Mouse (Mus musculus): ENCODE results near the gene Kif6. TPM values are rescaled to one million over a fixed set of nuclear protein-coding genes. Genes with fewer than 3 reads are reported as not detected.

Gene Kif6
- total RNA-seq, 2 experiments from 2014 or later, result 1.4 to 2.2 TPM

DNA sequence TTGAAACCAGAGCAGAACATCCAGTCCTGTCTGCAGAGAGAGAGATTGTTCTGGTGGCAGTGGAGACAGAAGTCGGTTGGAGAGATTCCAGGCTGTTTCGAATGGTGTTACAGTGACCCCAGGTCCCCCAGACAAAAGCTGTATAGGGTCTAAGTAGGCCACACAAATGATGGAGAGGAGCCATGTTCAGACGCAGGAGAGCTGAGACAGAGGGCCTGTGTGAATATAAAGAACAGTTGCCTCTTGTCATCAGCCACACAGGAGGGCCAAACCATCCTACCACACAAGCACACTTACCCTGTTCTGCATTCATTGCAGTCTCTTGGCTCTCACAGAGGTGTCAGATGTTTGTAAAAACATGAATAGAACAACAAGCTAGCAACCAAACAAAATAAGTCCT, 37.4 kb downstream of the Kif6 start:
- intact Hi-C loops (cut with DNase I), result no loop called here
- DNase-seq (ENCODE audit: low spot score in 2 of 2), result peak; percentile 8 to 53

DNA sequence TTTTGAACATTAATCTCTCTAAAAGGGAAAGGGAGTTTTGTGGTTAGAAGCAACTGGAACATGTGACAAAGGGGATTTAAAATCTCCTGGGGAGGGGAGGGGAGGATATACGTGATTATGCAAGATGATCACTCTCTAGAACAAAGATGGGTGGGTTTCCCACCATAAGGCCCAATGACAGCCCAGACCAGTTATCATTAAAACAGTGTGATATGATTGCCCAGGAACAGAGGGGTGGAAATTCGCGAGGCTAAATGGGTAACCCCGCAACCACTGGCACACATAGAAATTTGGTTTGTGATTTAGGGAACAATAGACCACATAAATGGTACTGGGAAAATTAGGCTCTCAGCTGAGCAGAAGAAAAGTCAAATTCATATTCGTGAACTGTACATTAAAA, 37.9 kb downstream of the Kif6 start:
- intact Hi-C loops (cut with DNase I), result no loop called here
- no peak for DNase-seq (ENCODE audit: low spot score in 2 of 2)

- DNase-seq (ENCODE audit: low spot score in 2 of 2), result no peak
- intact Hi-C loops (cut with DNase I), result no loop called here
Measured at GRCm38 (mm10) chr17:49661626-49662025, 46.7 kb downstream of the Kif6 start.

- DNase-seq (ENCODE audit: low spot score in 2 of 2), result peak; percentile 23 to 66
- intact Hi-C loops (cut with DNase I), result no loop called here
Measured at GRCm38 (mm10) chr17:49666728-49667127, 51.8 kb downstream of the Kif6 start.

GRCm38 (mm10) chr17:49668296-49668695, 53.4 kb downstream of the Kif6 start:
- no peak for DNase-seq (ENCODE audit: low spot score in 2 of 2)
- intact Hi-C loops (cut with DNase I), result no loop called here

DNA sequence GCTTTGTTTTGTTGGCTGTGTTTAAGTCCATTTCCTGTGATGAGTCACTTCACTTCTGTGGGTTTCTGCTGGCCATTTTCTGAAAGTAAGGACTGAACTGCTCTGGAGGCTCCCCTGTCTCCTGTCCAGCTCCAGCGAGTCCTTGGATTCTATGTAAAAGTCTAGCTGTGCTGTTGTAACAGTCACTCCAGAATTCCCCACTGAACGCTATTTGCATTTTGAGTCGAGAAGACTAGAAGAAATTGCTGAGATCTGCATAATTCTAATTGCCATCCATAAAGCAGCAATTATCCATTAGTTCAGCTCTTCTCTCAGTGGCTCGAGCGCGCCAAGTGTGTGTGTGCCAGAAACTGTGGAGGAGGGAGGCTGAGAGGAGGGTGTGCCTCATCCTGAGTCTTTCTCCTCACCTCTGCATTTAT, 57.0 kb downstream of the Kif6 start:
- intact Hi-C loops (cut with DNase I), result no loop called here
- DNase-seq (ENCODE audit: low spot score in 2 of 2), result no peak

DNA sequence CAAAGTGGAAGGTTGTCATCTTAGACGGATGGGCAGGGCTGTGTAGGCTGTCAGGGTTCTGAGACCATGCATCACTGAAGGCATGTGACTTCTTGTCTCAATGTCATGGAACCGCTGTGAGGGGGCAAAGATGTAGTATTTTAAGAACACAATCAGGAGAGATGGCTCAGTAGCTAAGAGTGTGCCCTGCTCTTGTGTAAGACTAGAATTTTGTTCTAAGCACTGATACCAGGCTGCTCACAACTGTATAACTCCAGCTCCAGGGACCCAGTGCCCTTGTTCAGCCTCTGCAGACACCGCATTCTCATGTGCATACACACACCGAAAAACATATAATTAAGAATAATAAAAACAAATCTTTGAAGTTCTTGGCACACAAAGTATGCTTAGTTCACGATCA, 57.5 kb downstream of the Kif6 start:
- DNase-seq (ENCODE audit: low spot score in 2 of 2), result no peak
- intact Hi-C loops (cut with DNase I), result no loop called here

GRCm38 (mm10) chr17:49675629-49676028, 60.7 kb downstream of the Kif6 start:
- no peak for DNase-seq (ENCODE audit: low spot score in 2 of 2)
- intact Hi-C loops (cut with DNase I), result no loop called here

DNA sequence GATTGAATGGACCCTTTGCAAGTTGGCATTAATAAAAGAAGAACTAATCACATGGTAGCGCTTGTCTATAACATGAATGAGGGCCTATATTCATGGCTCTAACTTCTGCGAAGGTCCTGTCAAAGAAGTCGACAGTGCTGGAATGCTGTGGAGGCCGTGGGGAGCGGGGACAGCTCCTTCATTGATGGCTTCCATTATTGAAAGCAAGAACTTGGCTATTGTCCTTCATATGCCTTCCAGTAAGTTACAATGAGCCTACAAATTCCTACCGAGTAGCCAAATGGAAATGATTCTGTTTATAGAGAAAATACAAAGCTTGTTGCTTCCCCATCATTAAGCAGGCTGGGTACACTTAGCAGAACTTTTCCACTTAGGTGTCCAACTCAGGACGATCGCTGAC, 66.5 kb downstream of the Kif6 start:
- no peak for DNase-seq (ENCODE audit: low spot score in 2 of 2)
- intact Hi-C loops (cut with DNase I), result no loop called here

- intact Hi-C loops (cut with DNase I), result no loop called here
- DNase-seq (ENCODE audit: low spot score in 2 of 2), result no peak
Measured at GRCm38 (mm10) chr17:49684146-49684545, 69.2 kb downstream of the Kif6 start.

DNA sequence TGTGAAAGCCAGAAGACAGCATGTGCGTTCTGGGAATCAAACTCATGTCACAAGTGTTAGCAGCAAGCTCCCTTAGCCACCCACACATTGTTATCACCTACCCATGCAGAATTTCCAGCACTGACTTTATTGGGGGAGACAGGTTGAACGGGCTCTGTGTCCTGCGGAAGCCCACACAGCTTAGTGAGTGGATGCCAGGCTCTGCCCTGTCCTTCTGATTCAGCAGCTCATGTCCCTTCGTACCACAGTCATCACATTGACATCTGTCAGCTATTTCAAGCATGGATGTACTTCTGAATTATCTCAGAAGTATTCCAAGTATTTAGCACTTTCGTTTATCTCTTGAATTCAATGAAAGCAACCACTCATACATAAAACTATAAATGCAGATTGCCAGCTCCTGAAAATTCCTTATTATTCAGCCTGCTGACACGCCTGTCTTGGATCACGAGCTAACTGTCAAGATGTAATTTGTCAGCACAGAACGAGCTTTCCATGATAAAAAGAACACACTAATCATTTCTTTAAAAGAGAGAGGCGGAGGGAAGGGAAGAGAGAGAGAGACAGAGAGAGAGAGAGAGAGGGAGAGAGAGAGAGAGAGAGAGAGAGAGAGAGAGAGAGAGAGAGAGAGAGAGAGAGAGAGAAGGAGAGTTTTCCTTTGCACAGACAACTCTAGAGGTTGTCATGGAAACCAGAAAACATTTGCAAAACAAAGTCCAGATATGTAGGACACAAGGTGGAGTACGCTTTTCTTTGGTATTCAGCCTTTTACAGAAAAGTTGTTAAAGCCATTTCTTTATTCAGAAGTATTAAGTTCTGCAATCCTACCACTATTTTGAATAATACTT, 75.9 kb downstream of the Kif6 start:
- intact Hi-C loops (cut with DNase I), result no loop called here
- peak in 1 of 2 experiments; percentile 52 for DNase-seq (ENCODE audit: low spot score in 2 of 2)

GRCm38 (mm10) chr17:49691455-49691805, 76.5 kb downstream of the Kif6 start:
- no peak for DNase-seq (ENCODE audit: low spot score in 2 of 2)
- intact Hi-C loops (cut with DNase I), result no loop called here

DNA sequence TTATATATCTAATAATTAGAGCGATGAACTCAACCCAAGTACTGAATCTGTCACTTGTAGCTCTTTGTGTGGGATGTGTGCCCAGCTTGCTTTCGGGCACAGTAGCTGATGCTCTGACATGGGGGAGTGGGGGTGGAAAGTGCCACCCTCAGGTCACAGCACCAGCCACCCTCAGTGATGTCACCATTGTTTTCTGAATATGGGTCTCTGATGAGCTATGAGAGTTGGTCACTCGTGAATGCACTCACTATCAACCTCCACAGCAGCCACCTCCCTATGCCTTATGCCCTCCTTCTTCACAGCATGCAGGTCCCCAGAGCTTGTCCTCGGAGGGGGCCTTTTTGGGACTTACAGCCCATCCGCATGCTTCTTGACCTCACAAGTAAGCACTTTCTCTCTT, 78.3 kb downstream of the Kif6 start:
- no peak for DNase-seq (ENCODE audit: low spot score in 2 of 2)
- intact Hi-C loops (cut with DNase I), result no loop called here

- no peak for DNase-seq (ENCODE audit: low spot score in 2 of 2)
- intact Hi-C loops (cut with DNase I), result no loop called here
Measured at GRCm38 (mm10) chr17:49697220-49697619, 82.3 kb downstream of the Kif6 start.

DNA sequence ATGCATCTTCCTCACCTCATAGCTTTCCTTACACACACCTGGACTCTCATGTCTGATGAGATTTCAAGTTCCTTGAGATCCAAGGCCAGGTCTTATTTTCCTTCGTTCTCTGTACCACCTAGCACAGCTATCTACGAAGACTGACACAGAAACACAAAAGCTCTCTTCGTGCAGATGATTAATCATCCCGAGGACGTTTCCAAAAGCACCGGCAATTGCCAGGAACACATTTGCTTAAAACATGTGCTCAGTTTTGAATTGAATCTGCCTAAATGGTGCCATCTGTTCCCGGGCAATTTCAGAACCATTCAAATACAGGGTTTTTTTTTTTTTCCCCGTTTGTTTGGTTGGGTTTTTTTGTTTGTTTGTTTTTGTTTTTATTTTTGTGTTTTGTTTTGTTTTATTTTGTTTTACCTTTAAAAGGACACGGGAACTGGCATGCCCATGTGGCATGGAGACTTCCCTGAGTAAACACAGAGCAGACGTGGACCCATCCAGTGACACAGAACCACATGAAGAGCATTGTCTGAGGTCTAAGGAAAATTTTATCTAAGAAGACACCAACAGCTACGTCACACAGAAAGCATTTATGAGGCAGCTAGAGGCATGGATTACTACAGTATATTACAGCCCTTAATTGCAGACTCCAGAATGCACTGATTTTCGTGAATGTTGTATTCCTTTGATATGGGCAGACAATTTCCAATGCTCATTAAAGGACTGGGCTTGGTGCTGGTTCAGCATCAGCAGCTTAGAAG, 88.7 kb downstream of the Kif6 start:
- DNase-seq (ENCODE audit: low spot score in 2 of 2), result peak; percentile 42 to 59
- intact Hi-C loops (cut with DNase I), result no loop called here

GRCm38 (mm10) chr17:49709192-49709591, 94.3 kb downstream of the Kif6 start:
- no peak for DNase-seq (ENCODE audit: low spot score in 2 of 2)
- intact Hi-C loops (cut with DNase I), result no loop called here

- DNase-seq (ENCODE audit: low spot score in 2 of 2), result peak in 1 of 2 experiments; percentile 30
- intact Hi-C loops (cut with DNase I), result no loop called here
Measured at GRCm38 (mm10) chr17:49710101-49710630, 95.2 kb downstream of the Kif6 start.

GRCm38 (mm10) chr17:49726206-49726605, 111.3 kb downstream of the Kif6 start:
- no peak for DNase-seq (ENCODE audit: low spot score in 2 of 2)
- intact Hi-C loops (cut with DNase I), result no loop called here

- intact Hi-C loops (cut with DNase I), result no loop called here
- no peak for DNase-seq (ENCODE audit: low spot score in 2 of 2)
Measured at GRCm38 (mm10) chr17:49726976-49727375, 112.0 kb downstream of the Kif6 start.

GRCm38 (mm10) chr17:49727428-49728045, 112.6 kb downstream of the Kif6 start:
- no peak for DNase-seq (ENCODE audit: low spot score in 2 of 2)
- intact Hi-C loops (cut with DNase I), result no loop called here
